Mouse (Mus musculus) embryonic fibroblast, embryonic 13.5 days (primary cell): Measurements from ENCODE around the gene Fermt3.

Source experiments
- CTCF ChIP-seq: IDR thresholded peaks from 2 replicates; pipeline ENCODE4 v1.5.1; 2011; ENCODE audit warnings: mild to moderate bottlenecking, control low read depth, low read length, moderate library complexity, borderline replicate concordance; ENCODE audit not compliant: insufficient read depth
- POLR2A ChIP-seq: IDR thresholded peaks from 2 replicates; pipeline ENCODE4 v1.6.1; 2011; ENCODE audit warnings: low read depth, mild to moderate bottlenecking, control low read depth, low read length, moderate library complexity

DNA sequence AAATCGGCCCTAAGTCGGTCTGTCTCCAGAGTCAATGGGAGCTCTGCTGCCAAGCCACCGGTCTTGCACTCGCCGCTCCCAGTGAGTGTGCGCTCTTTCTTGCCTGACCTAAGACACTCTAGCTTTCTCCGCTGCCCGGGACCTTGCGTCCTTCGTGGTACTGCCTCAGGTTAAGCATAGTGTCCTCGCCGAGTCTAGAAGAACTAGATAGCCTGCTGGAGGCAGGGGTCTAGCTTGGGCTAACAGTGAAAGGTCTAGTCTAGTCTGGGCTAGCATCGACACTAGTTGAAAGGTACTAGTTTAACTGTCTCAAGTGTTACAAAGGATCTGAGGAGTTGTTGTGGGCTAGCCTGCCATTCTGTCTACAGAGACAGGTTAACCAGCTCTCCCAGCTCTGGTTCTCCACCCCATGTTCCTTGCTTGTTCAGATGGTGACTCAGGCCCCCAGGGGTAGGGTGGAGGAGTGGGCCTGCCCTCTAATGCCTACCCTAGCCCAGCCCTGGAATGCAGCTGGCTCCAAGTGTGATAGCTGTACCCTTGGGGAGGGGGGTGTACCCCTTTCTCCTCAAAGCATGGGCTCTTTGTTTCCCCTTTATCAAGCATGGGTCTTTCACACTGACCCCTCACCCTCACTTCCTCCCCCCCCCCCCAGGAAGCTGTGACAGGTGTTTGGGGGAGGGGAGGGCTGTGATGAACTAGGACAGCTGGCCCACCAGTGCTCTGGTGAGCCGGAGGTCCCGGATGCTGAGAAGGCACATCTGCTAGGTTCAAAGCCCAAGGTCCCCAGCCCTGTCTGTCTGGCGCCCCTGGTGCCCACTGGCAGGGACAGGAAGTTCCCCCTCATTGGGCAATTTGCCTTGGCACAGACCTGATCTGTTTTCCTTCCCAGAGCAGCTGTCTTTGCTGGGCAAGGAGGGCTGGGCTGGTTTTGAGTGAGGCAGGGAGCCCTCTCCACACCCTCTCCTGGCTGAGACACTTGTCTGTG is 43.4 kb downstream of the Fermt3 start, which contains the start of gene Plcb3:
- TF ChIP-seq CTCF (no peak), POLR2A (peak; percentile 41; the same call in 1 of the 2 replicates)
